Mouse (Mus musculus) liver, embryonic 14.5 days (tissue): ENCODE data around the gene Arg2.

Source experiments
- CTCF ChIP-seq: IDR thresholded peaks from 2 replicates; pipeline ENCODE4 v1.5.1; 2016; ENCODE audit warnings: antibody characterized with exemption, low read depth, control low read depth
- EP300 ChIP-seq: IDR thresholded peaks from 2 replicates; pipeline ENCODE4 v1.6.1; 2016; ENCODE audit warnings: antibody characterized with exemption, low read depth

GRCm38 (mm10) chr12:79104544-79104943 lies 26.0 kb upstream of the Arg2 start:
- TF ChIP-seq CTCF (no peak), EP300 (no peak)
